Mouse (Mus musculus) E14TG2a.4 (cell line): Measurements from ENCODE around the gene Scp2.
A peak's percentile ranks its signal among the peaks of the same experiment; 100 is the strongest.

ENCODE experiments used
- H3K27me3 ChIP-seq: 2 replicates; pipeline ENCODE4 v1.6.1; 2014; ENCODE audit warnings: low read length, control low read depth; ENCODE audit not compliant: insufficient read depth
- H3K36me3 ChIP-seq: 2 replicates; pipeline ENCODE4 v1.6.1; 2014; ENCODE audit warnings: low read length, control low read depth; ENCODE audit not compliant: insufficient read depth
- H3K4me1 ChIP-seq: replicated peaks from 2 replicates; pipeline ENCODE4 v1.6.1; 2014; ENCODE audit warnings: low read depth, low read length, control low read depth
- H3K4me3 ChIP-seq: replicated peaks from 2 replicates; pipeline ENCODE4 v1.5.1; 2014; ENCODE audit warnings: mild to moderate bottlenecking, low read length
- H3K9me3 ChIP-seq: 2 replicates; pipeline ENCODE4 v1.6.1; 2014; ENCODE audit warnings: low read length, control low read depth
- CTCF ChIP-seq: conservative IDR thresholded peaks from 2 replicates; pipeline ENCODE4 v1.5.1; 2014; ENCODE audit warnings: low read length
- NANOG ChIP-seq: IDR thresholded peaks from 2 replicates; pipeline ENCODE4 v1.6.1; 2014; ENCODE audit warnings: borderline replicate concordance, low read length, mixed read lengths
- POU5F1 ChIP-seq: IDR thresholded peaks from 2 replicates; pipeline ENCODE4 v1.6.1; 2014; ENCODE audit warnings: low read length, borderline replicate concordance

The Scp2 gene

DNA sequence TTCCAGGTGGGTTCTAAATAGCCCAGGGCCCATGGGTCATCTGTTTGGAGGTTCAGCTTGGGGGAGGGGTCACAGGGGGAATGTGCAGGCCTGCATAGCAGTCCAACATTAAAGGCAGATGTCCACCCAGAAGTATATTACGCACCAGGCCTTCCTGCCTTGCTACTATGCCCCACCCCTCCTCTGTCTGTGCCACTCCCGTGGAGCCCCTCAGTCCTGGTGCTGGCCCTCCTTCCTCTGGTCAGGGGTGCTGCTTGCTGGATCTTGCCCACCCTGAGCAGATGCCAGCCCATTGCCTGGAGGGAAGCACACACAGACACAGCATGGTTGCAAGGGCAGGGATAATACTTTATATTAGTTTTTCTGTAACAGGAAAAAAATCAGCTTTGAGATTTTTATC is 130.3 kb downstream of the Scp2 start:
- no peak for TF ChIP-seq CTCF
- TF ChIP-seq NANOG: no peak
- no peaks in the 10 kb centered on the region; the same call in 1 of the 2 replicates for H3K27me3 ChIP-seq
- no peaks in the 10 kb centered on the region for H3K9me3 ChIP-seq
- no peak overlapping the region for H3K4me3 ChIP-seq
- H3K4me1 ChIP-seq: peaks cover 7% of the 10 kb centered on the region
- H3K36me3 ChIP-seq: no peaks in the 10 kb centered on the region

DNA sequence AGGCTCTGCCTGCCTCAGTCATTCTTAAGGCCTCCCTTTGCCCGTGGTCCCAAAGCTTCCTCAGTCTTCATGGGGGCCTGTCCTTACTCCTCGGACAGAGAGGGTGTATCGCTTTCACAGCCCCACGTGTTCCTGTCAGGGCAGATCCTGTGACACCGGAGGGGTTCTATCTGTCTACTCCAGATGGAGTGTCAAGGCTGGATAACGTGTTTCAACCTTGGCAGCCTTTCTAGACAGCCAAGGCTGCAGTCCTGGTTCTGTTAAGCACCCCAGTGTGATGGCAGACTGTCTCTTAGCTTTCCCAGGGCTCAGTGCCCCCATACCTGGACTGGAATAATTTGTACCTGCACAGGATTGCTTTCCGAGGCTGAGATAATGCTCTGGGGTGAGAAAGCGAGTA is 136.3 kb downstream of the Scp2 start:
- TF ChIP-seq NANOG (no peak), CTCF (no peak), POU5F1 (no peak)
- H3K36me3 ChIP-seq: no peaks in the 10 kb centered on the region
- no peaks in the 10 kb centered on the region for H3K4me1 ChIP-seq
- peaks cover 18% of the 10 kb centered on the region for H3K27me3 ChIP-seq
- H3K9me3 ChIP-seq: no peaks in the 10 kb centered on the region
- H3K4me3 ChIP-seq: no peak overlapping the region

DNA sequence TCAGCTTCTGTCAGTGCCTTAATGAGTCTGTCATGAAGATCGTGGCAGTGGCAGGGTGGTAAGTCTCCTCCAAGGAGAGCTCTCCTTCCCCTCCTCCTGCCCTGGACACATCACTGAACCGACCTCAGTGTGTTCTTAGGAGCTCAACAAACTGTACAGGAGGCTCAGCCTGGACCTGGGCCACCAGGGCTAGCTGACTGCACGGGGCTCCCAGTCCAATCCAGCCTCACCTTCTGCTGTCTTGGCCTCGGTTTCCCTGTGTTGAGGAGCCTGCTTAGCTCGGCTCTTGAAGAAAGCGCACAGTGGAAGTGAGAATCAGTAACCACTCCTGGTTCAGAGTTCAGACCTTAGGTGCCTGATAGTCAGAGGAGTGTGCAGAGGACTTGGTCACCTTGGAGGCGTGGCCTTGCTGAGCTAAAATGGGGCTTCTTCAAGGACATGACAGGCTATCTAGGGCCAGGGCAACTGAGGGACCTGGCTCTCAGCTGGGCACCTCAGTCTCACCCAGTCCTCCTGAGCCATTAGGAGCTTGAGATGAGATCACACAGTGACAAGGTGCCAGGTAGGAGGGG is 137.2 kb downstream of the Scp2 start:
- Histone ChIP-seq H3K27me3 (peaks cover 18% of the 10 kb centered on the region), H3K36me3 (no peaks in the 10 kb centered on the region), H3K9me3 (no peaks in the 10 kb centered on the region), H3K4me1 (no peaks in the 10 kb centered on the region), H3K4me3 (no peak overlapping the region)
- TF ChIP-seq CTCF: no peak
- no peak for TF ChIP-seq NANOG
- TF ChIP-seq POU5F1: no peak

DNA sequence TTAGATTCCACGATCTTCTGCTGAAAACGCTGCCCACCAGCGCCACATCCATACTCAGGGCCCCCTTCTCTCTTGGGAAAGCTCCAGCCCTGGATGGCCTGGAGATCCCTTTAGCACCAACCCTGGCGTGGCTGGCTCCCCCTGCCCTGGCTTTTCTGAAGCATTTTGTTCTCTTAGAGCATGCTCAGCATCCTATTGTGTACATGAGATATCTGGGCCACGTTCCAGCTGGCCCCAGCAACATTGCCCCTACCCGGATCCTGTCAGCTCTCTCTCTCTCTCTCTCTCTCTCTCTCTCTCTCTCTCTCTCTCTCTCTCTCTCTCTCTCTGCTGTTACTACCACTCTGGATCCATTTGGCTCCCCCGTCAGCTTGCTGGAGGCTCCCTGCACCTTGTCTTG is 139.5 kb downstream of the Scp2 start:
- Histone ChIP-seq H3K27me3 (peaks cover 18% of the 10 kb centered on the region), H3K4me1 (peaks cover 5% of the 10 kb centered on the region), H3K9me3 (no peaks in the 10 kb centered on the region), H3K36me3 (no peaks in the 10 kb centered on the region), H3K4me3 (no peak overlapping the region)
- TF ChIP-seq CTCF (no peak), NANOG (no peak), POU5F1 (no peak)

DNA sequence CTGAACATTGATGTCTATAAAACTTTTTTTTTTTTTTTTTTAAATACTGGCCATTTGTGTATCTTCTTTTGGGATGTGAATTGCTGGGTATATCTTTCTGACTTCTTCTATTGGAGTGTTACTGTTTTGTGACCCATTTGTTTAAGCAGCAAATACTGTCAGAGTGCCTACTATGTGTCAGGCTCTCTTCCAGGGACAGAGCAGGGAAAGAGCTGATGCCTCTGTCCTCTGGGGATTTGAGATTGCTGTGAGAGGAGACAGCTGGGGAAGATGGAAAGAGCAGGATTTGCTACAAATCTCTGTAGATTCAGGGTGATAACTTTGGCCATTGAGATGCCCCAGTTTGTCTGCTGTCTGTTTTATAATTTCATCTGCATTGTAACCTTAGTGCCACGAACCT is 145.4 kb downstream of the Scp2 start:
- Histone ChIP-seq H3K36me3 (no peaks in the 10 kb centered on the region), H3K4me3 (peak overlapping the region; percentile 57), H3K9me3 (no peaks in the 10 kb centered on the region), H3K27me3 (peaks cover 19% of the 10 kb centered on the region; the same call in 1 of the 2 replicates), H3K4me1 (peaks cover 23% of the 10 kb centered on the region)
- TF ChIP-seq NANOG: no peak
- no peak for TF ChIP-seq POU5F1
- TF ChIP-seq CTCF: no peak

DNA sequence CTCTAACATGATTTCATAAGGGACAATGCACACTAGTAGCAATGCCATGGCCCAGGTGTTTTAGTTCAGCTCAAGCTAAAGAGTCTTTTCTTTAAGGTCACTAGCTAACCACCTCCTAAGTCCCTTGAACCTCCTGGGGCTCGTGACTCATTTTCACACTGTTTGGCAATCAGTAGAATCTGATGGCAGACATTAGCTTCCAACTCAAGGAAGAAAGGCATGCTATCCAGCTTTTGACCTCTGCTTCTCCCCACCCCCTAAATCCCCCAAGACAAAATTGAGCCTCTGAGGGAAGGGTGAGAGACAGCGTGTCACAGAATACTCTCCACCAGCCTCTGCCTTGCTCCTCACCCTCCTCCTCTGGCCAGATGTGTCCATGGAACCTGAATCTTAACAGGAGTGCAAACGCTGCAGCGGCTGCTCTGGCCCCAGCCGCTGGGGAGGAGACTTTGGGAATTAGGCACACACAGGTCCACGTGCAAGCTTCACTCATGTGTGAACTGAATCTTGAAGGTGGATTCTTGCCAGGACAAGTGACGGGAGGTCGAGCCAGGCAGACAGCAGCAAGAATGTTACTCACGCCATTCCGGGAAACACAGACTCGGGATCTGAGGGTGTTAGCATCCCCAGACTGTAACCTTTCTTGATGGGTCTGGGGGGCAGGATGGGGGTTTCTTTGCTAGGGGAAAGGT is 146.0 kb downstream of the Scp2 start:
- TF ChIP-seq POU5F1 (no peak), NANOG (no peak), CTCF (no peak)
- no peaks in the 10 kb centered on the region for H3K9me3 ChIP-seq

DNA sequence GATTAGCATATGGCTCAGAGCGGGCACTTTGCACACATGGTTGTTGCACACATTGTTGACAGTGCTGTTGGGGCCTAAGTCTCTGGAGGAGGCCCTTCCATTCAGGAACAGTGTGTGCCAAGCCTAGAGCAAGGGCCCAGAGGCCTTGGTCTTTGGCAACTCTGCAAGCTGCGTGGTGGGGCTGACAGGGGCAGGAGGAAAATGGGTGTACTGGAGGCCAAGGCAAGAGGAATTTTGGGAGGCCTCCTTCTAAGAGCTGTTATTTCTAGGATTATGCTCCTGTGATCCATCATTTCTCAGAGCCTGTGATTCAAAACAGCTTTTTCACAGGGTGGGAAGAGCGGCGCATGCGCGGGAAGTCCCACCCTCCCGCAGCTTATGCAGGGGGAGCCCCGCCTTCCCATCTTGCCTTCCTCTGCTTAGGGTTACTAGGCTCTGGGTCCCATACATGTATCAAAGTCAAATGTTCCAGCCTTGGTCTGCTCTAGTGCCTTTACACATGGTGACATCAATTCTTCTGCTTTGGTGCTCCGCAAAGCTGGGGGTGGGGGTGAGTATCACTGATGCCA is 148.3 kb downstream of the Scp2 start:
- Histone ChIP-seq H3K9me3 (no peaks in the 10 kb centered on the region), H3K36me3 (no peaks in the 10 kb centered on the region), H3K4me3 (no peak overlapping the region), H3K27me3 (peaks cover 29% of the 10 kb centered on the region; the same call in 1 of the 2 replicates), H3K4me1 (peaks cover 28% of the 10 kb centered on the region)
- TF ChIP-seq NANOG (no peak), POU5F1 (no peak), CTCF (no peak)

More for the DNA sequence above, 146.0 kb downstream of the Scp2 start:
- Histone ChIP-seq H3K4me3 (peak overlapping the region; percentile 57), H3K27me3 (peaks cover 20% of the 10 kb centered on the region; the same call in 1 of the 2 replicates), H3K4me1 (peaks cover 23% of the 10 kb centered on the region), H3K36me3 (no peaks in the 10 kb centered on the region)

DNA sequence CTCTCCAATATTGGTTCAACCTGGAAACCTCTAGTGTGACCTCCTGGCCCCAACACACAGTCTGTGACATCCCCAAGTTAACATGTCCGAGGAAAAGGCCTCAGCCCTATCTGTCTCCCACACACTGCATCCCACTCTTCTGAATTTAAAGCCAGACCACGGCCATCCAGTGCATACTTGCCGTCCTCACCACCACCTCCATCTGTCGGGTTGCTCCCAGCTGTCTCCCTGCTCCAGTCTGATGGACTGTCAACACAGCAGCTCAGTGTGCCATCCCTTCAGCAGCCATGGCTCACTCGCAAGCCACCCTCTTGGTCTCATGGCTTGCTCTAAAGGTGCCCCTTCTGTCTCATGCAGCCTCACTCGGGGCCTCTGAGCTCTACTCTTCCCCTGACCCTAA is 149.1 kb downstream of the Scp2 start:
- Histone ChIP-seq H3K9me3 (no peaks in the 10 kb centered on the region), H3K4me3 (no peak overlapping the region), H3K27me3 (peaks cover 32% of the 10 kb centered on the region), H3K4me1 (peaks cover 30% of the 10 kb centered on the region), H3K36me3 (no peaks in the 10 kb centered on the region)
- TF ChIP-seq POU5F1: no peak
- TF ChIP-seq NANOG: no peak
- TF ChIP-seq CTCF: no peak

DNA sequence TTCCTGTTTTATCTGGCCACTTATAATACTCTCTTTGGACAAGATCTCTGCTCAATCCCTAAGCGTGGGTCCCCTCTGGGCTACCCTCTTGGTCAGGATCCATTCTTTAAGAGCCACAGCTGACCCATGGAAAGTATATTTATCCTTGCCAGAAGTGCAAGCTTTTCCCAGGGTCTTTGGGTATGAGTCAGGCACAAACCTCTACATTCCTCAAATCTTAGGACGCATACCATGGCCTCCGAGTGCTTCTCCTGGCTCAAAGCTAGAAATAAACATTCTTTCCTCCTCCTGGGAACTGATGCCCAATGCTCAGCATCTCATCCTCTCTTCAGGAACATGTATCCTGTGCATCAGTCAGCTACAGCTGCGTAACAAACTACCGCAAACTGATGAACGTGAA is 149.8 kb downstream of the Scp2 start:
- no peaks in the 10 kb centered on the region for H3K36me3 ChIP-seq
- TF ChIP-seq POU5F1 (no peak), CTCF (no peak), NANOG (no peak)
- peaks cover 30% of the 10 kb centered on the region for H3K4me1 ChIP-seq
- no peak overlapping the region for H3K4me3 ChIP-seq
- H3K27me3 ChIP-seq: peaks cover 34% of the 10 kb centered on the region
- H3K9me3 ChIP-seq: no peaks in the 10 kb centered on the region
